Mouse (Mus musculus) heart, embryonic 16.5 days (tissue): ENCODE data around the gene Moxd1. TPM values are rescaled to one million over a fixed set of nuclear protein-coding genes. Genes with fewer than 3 reads are reported as not detected.

ENCODE experiments used
- ATAC-seq: fragments of 200-750 bp; cut with Nextera tagmentation; replicated peaks from 2 replicates; pipeline ENCODE4 v1.8.0; 2017; ENCODE audit warnings: moderate number of reproducible peaks; ENCODE audit not compliant: insufficient read depth, low FRiP score; ENCODE audit errors: extremely low read depth
- H3K27ac ChIP-seq: fragments of 300-500 bp; sonication (generic); 2 replicates; pipeline ENCODE4 v1.5.1; 2014; ENCODE audit warnings: mild to moderate bottlenecking, low read length, control low read depth, moderate library complexity
- H3K27me3 ChIP-seq: fragments of 300-500 bp; sonication (generic); 2 replicates; pipeline ENCODE4 v1.6.1; 2014; ENCODE audit warnings: low read length, mixed read lengths; ENCODE audit not compliant: control insufficient read depth, insufficient read depth
- H3K36me3 ChIP-seq: fragments of 300-500 bp; sonication (generic); 2 replicates; pipeline ENCODE4 v1.6.1; 2014; ENCODE audit not compliant: control insufficient read depth, insufficient read depth
- H3K4me1 ChIP-seq: fragments of 300-500 bp; sonication (generic); 2 replicates; pipeline ENCODE4 v1.6.1; 2014; ENCODE audit warnings: low read length, mixed read lengths; ENCODE audit not compliant: control insufficient read depth, insufficient read depth
- H3K4me2 ChIP-seq: fragments of 300-500 bp; sonication (generic); 2 replicates; pipeline ENCODE4 v1.6.1; 2014; ENCODE audit warnings: low read depth, mild to moderate bottlenecking, control low read depth, low read length
- H3K4me3 ChIP-seq: fragments of 300-500 bp; sonication (generic); 2 replicates; pipeline ENCODE4 v1.5.1; 2014; ENCODE audit warnings: mild to moderate bottlenecking, control low read depth, low read length
- H3K9ac ChIP-seq: fragments of 300-500 bp; sonication (generic); 2 replicates; pipeline ENCODE4 v1.6.1; 2014; ENCODE audit warnings: low read length, control low read depth
- H3K9me3 ChIP-seq: fragments of 300-500 bp; sonication (generic); replicated peaks from 2 replicates; pipeline ENCODE4 v1.6.1; 2016; ENCODE audit warnings: low read length; ENCODE audit not compliant: control insufficient read depth
- WGBS: fragments of 180-500 bp; shearing (Covaris S2); extraction: QIAGEN DNeasy Blood & Tissue Kit; methylation state at CpG from one replicate; pipeline ENCODE4 v1.1.7; 2014; 5-methylcytosine and 5-hydroxymethylcytosine counted together
- polyA plus RNA-seq: library from polyadenylated mRNA; unstranded; fragments of >200 nt; fragmentation: Nextera tagmentation; extraction: Ambion mirVana; gene quantifications from 2 replicates; pipeline ENCODE4 v1.2.1, GENCODE M21; 2015

The Moxd1 gene
- polyA plus RNA-seq, 1 experiment from 2014 or later: 9.2 TPM

DNA sequence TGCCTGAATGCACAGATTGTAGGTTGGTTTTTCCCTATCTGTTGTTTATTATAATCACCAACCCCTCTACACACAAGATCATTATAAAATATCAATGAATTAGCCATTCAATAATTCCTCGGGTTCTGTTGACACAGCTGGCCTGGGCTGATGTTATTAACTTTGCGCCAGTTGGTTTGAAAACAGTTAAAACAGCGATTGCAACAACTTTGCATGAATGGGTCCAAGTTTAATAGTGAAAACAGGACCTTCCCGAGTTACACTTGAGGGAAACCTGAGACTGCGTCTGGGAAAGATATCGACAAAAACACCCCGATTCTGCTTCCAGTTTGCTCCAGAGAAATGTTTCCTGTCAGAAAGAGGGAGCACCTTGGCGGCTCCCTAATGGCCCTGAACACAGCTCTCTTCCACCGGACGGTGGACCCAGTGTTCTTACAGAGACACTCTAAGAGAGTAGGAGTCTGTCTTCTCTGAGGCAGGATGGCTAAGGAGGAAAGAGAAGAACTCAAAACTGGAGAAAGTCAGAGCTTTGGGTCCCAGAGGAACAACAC, 116.4 kb downstream of the Moxd1 start:
- H3K36me3 ChIP-seq: no peaks in the 10 kb centered on the region
- H3K27me3 ChIP-seq: no peaks in the 10 kb centered on the region
- H3K4me1 ChIP-seq: no peaks in the 10 kb centered on the region
- H3K9me3 ChIP-seq: no peaks in the 10 kb centered on the region
- no peak for ATAC-seq
- WGBS: 77% methylated on average over 10 of the region's 10 CpGs
- H3K4me2 ChIP-seq: no peak overlapping the region
- H3K9ac ChIP-seq: no peak overlapping the region
- H3K4me3 ChIP-seq: no peak overlapping the region
- no peak overlapping the region for H3K27ac ChIP-seq

DNA sequence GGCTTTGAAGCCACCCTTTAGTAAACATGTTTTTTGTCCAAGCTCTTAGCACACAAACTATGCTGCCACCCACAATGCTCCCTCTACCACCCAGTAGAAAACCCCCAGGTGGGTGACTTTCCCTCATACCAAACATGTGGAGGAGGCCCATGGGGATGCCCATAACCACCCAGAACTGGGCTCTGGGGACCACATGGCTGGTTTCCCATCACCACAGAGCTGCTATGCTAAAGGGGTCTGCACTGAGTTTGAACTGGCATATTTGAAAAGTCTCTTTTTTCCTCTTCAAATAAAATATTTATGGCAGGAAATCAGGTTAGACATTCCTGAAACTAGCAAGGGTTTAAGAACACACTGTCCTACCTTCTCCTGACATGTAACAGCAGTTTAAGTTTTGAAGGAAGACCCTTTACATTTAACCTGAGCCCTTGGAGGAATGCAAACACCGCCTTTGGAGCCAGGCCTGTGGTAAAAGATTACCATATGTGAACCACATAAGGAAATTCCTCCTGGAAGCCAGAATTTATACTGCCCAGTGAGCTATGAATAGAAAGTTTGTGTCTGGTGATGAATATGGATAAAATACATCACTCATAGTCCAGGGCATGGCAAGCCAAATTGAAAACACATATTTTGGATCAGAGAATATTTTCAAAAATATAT, 117.4 kb downstream of the Moxd1 start:
- Histone ChIP-seq H3K4me1 (no peaks in the 10 kb centered on the region), H3K9me3 (no peaks in the 10 kb centered on the region), H3K36me3 (no peaks in the 10 kb centered on the region), H3K4me3 (no peak overlapping the region), H3K27me3 (no peaks in the 10 kb centered on the region), H3K9ac (no peak overlapping the region), H3K4me2 (no peak overlapping the region), H3K27ac (no peak overlapping the region)
- 54% methylated on average over 1 of the region's 1 CpGs for WGBS
- ATAC-seq: no peak

- H3K27me3 ChIP-seq: no peaks in the 10 kb centered on the region
- no peak for ATAC-seq
- H3K27ac ChIP-seq: no peak overlapping the region
- 67% methylated on average over 6 of the region's 6 CpGs for WGBS
- H3K4me2 ChIP-seq: no peak overlapping the region
- H3K4me3 ChIP-seq: no peak overlapping the region
- H3K9me3 ChIP-seq: no peaks in the 10 kb centered on the region
- H3K36me3 ChIP-seq: no peaks in the 10 kb centered on the region
- no peak overlapping the region for H3K9ac ChIP-seq
- H3K4me1 ChIP-seq: no peaks in the 10 kb centered on the region
These were observed 117.9 kb downstream of the Moxd1 start for GRCm38 (mm10) chr10:24341214-24341589.

GRCm38 (mm10) chr10:24343068-24343467, 119.8 kb downstream of the Moxd1 start:
- H3K36me3 ChIP-seq: no peaks in the 10 kb centered on the region

More at GRCm38 (mm10) chr10:24343068-24343467, 119.8 kb downstream of the Moxd1 start:
- no peaks in the 10 kb centered on the region for H3K9me3 ChIP-seq
- H3K9ac ChIP-seq: no peak overlapping the region
- WGBS: 59% methylated on average over 4 of the region's 4 CpGs
- no peaks in the 10 kb centered on the region for H3K27me3 ChIP-seq
- H3K4me3 ChIP-seq: no peak overlapping the region
- H3K4me2 ChIP-seq: no peak overlapping the region
- no peaks in the 10 kb centered on the region for H3K4me1 ChIP-seq
- no peak overlapping the region for H3K27ac ChIP-seq
- ATAC-seq: no peak

Other genes with a start within 250 kb of the Moxd1 start
- not detected in 2 replicates for gene Taar6, start 237.9 kb upstream of the Moxd1 start, polyA plus RNA-seq
- not detected in 2 replicates for gene Taar7a, start 230.0 kb upstream of the Moxd1 start, polyA plus RNA-seq
- not detected in 2 replicates for gene Taar7b, start 223.6 kb upstream of the Moxd1 start, polyA plus RNA-seq
- not detected in 2 replicates for gene Taar7d, start 196.3 kb upstream of the Moxd1 start, polyA plus RNA-seq
- not detected in 2 replicates for gene Taar7e, start 185.9 kb upstream of the Moxd1 start, polyA plus RNA-seq
- gene Taar7f, start 174.0 kb upstream of the Moxd1 start, polyA plus RNA-seq: not detected in 2 replicates
- gene Taar8a, start 147.0 kb upstream of the Moxd1 start, polyA plus RNA-seq: not detected in 2 replicates
- not detected in 2 replicates for gene Taar8b, start 131.2 kb upstream of the Moxd1 start, polyA plus RNA-seq
- not detected in 2 replicates for gene Taar8c, start 121.6 kb upstream of the Moxd1 start, polyA plus RNA-seq
- not detected in 2 replicates for gene Taar9, start 114.0 kb upstream of the Moxd1 start, polyA plus RNA-seq
- 75.5 and 79.4 TPM in 2 replicates for gene Stx7, start 74.2 kb upstream of the Moxd1 start, polyA plus RNA-seq